Mouse (Mus musculus): ENCODE results near the gene Fam219b.

GRCm38 (mm10) chr9:57560861-57561710 is 23.8 kb downstream of the Fam219b start, which contains the start of gene Scamp2:
- TF ChIP-seq CTCF (IDR thresholded peaks at IDR 0.05; ENCODE audit: low read depth) (peak; percentile 50), EP300 (IDR thresholded peaks at IDR 0.05; ENCODE audit: low read depth) (no peak)

Data from liver, embryonic 14.5 days (tissue).